Mouse (Mus musculus) mouse embryonic stem cell (cell line): ENCODE data around the gene Slc2a9.

Experiments used
- in situ Hi-C, 2 experiments: fragments of 300-500 bp; cut with MboI; formaldehyde crosslinking; loops; 1 replicate in 1 of 2; 3 replicates in 1 of 2; pipeline ENCODE4 v1.14.3; 2019 to 2020; ENCODE audit warnings: low sequenced_read_pairs in 2 of 2, low pct_unique_long_range_greater_than_20kb in 1 of 2, mixed read lengths in 1 of 2; ENCODE audit not compliant: unreplicated experiment in 1 of 2

The Slc2a9 gene

GRCm38 (mm10) chr5:38343101-38343500, 159.8 kb downstream of the Slc2a9 start:
- in situ Hi-C loops: no loop called here

DNA sequence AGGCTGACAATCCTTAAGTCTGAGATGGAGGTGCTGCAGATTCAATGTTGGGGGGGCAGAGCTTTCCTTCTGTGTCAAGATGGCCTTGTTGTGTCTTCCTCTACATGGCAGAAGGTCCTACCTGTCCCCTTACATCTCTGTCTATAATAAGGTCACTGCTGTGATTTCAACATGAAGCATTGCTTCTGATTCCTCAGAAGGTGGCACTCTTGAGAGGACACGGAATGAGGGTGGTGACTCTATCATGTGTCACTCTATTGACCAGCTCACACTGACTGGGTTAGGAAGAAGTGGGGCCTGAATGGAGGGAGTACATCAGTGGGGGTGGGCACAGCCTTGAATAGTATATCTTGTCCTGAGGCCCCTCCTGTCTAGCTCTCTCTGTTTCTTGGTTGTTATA, 168.4 kb downstream of the Slc2a9 start:
- in situ Hi-C loops: no loop called here

DNA sequence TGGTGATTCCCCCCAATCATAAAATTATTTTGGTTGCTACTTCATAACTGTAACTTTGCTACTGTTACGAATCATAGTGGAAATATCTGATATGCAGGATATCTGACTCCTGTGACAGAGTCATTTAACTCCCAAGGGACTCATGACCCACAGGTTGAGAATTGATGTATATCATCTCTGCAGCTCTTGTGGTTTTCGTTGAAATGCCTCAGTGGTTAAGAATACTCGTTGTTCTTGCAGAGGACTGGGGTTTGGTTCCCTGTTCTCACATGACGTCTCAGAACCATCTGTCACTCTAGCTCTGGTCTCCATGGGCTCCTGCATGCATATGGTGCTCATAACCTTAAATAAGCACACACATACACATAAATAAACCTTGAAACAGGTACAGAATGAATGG, 169.6 kb downstream of the Slc2a9 start:
- in situ Hi-C loops: no loop called here

DNA sequence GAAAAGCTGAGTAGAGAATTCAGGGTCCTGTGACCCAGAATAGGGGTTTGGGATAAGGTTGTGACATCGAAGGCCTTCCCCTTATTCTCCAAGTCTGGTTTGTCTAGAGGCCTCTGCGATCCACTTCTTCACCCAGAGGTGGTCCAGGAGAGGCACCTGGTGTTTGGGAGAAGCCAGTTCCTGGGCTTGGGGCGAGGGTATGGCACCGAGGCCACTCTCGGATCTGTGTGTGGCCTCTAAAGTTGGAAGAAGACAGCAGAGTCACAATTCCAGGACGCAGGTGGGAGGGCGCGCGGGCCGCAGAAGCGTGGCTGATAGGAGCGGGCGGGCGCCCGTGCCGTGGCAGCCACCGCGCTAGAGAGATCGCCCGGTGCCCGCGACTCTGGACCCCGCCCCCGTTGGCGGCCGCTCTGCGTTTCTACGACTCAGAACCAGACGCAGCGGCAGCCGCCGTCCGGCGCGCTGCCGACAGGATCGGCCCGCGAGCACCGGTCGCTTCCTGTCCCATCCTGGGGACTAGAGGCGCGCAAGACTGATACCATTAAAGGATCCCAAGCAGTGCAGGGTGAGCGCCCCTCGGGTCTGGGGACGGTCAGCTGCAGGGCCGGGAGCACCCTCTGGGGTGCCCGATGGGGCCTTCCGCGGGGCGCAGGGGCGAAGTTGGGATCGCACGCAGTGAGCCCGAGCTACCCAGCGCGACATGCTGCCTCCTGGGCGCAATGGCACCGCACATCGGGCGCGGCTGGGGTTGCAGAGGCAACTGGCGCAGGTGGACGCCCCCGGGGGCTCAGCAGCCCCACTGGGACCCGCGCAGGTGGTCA, 183.8 kb downstream of the Slc2a9 start, which contains the start of gene Drd5:
Gene Drd5 (plus strand): TSS at position 402 of the 821 bp plus-strand sequence.
- in situ Hi-C loops: loop anchor here (10.0 to 25.0 kb wide), 3 partner anchors 193 to 443 kb away; partner anchors contain the start of gene Slc2a9 (in 1 of the 2)

GRCm38 (mm10) chr5:38309795-38310194, 193.1 kb downstream of the Slc2a9 start:
- in situ Hi-C loops: loop anchor here (10.0 to 25.0 kb wide), 4 partner anchors 203 to 453 kb away; partner anchors contain the start of gene Slc2a9 (in 1 of the 2)

DNA sequence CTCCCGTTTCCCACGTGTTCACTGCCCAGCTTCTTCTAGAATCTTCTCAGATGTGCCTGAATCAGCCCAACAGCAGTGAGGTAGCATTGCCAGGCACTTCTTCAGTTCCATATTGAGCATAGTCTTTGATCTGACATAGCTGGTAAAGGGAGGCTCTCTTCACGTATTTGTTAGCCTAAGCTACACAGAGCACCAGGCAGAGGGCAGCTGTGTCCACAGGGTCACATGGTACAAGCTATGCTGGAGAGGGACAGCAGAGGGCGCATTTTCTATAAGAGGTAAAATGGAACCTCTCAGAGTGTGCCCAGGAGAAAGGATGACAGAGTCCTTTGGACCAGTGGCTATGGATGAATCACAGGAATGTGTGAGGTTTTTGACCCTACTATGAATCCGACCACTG, 194.1 kb downstream of the Slc2a9 start:
- in situ Hi-C loops: loop anchor here (10.0 to 25.0 kb wide), 4 partner anchors 203 to 453 kb away; partner anchors contain the start of gene Slc2a9 (in 1 of the 2)

GRCm38 (mm10) chr5:38307255-38308101, 195.5 kb downstream of the Slc2a9 start:
- in situ Hi-C loops: loop anchor here (10.0 to 25.0 kb wide), 4 partner anchors 205 to 455 kb away; partner anchors contain the start of gene Slc2a9 (in 1 of the 2)

- in situ Hi-C loops: loop anchor here (10.0 to 25.0 kb wide), 4 partner anchors 207 to 457 kb away; partner anchors contain the start of gene Slc2a9 (in 1 of the 2)
Measured at GRCm38 (mm10) chr5:38305241-38305640, 197.7 kb downstream of the Slc2a9 start.

- in situ Hi-C loops: loop anchor here (10.0 to 25.0 kb wide), 4 partner anchors 210 to 460 kb away; partner anchors contain the start of gene Slc2a9 (in 1 of the 2)
Measured at GRCm38 (mm10) chr5:38302651-38303050, 200.3 kb downstream of the Slc2a9 start.

- in situ Hi-C loops: loop anchor here (10.0 to 25.0 kb wide), 4 partner anchors 210 to 460 kb away; partner anchors contain the start of gene Slc2a9 (in 1 of the 2)
Measured at GRCm38 (mm10) chr5:38301761-38302411, 201.1 kb downstream of the Slc2a9 start.
